Mouse (Mus musculus) intestine, embryonic 16.5 days (tissue): ENCODE results near the gene Sipa1l3. TPM values are rescaled to one million over a fixed set of nuclear protein-coding genes. Genes with fewer than 3 reads are reported as not detected.

Source experiments
- ATAC-seq: fragments of 200-750 bp; cut with Nextera tagmentation; 2 replicates; pipeline ENCODE4 v1.8.0; 2017; ENCODE audit warnings: moderate TSS enrichment, moderate library complexity
- H3K27ac ChIP-seq: fragments of 300-500 bp; sonication (generic); 2 replicates; pipeline ENCODE4 v1.5.1; 2014; ENCODE audit warnings: mild to moderate bottlenecking, low read length
- H3K27me3 ChIP-seq: fragments of 300-500 bp; sonication (generic); replicated peaks from 2 replicates; pipeline ENCODE4 v1.6.1; 2014; ENCODE audit warnings: low read length, control low read depth, mixed read lengths; ENCODE audit not compliant: control insufficient read depth, insufficient read depth
- H3K36me3 ChIP-seq: fragments of 300-500 bp; sonication (generic); 2 replicates; pipeline ENCODE4 v1.6.1; 2014; ENCODE audit warnings: low read length, control low read depth; ENCODE audit not compliant: control insufficient read depth, insufficient read depth
- H3K4me1 ChIP-seq: fragments of 300-500 bp; sonication (generic); 2 replicates; pipeline ENCODE4 v1.6.1; 2014; ENCODE audit warnings: low read length, control low read depth, mixed read lengths; ENCODE audit not compliant: control insufficient read depth, insufficient read depth
- H3K4me2 ChIP-seq: fragments of 300-500 bp; sonication (generic); 2 replicates; pipeline ENCODE4 v1.6.1; 2014; ENCODE audit warnings: low read depth, low read length, control low read depth
- H3K4me3 ChIP-seq: fragments of 300-500 bp; sonication (generic); 2 replicates; pipeline ENCODE4 v1.5.1; 2014; ENCODE audit warnings: mild to moderate bottlenecking, low read length
- H3K9ac ChIP-seq: fragments of 300-500 bp; sonication (generic); 2 replicates; pipeline ENCODE4 v1.6.1; 2014; ENCODE audit warnings: low read depth, low read length
- H3K9me3 ChIP-seq: fragments of 300-500 bp; sonication (generic); 2 replicates; pipeline ENCODE4 v1.6.1; 2016; ENCODE audit warnings: low read length, control low read depth; ENCODE audit not compliant: control insufficient read depth
- WGBS: fragments of 180-500 bp; shearing (Covaris S2); extraction: QIAGEN DNeasy Blood & Tissue Kit; methylation state at CpG from one replicate; pipeline ENCODE4 v1.1.7; 2014; 5-methylcytosine and 5-hydroxymethylcytosine counted together
- polyA plus RNA-seq: library from polyadenylated mRNA; unstranded; fragments of >200 nt; fragmentation: Nextera tagmentation; extraction: Ambion mirVana; gene quantifications from 2 replicates; pipeline ENCODE4 v1.2.1, GENCODE M21; 2015

The Sipa1l3 gene
- polyA plus RNA-seq, 1 experiment from 2014 or later: 24.1 TPM

DNA sequence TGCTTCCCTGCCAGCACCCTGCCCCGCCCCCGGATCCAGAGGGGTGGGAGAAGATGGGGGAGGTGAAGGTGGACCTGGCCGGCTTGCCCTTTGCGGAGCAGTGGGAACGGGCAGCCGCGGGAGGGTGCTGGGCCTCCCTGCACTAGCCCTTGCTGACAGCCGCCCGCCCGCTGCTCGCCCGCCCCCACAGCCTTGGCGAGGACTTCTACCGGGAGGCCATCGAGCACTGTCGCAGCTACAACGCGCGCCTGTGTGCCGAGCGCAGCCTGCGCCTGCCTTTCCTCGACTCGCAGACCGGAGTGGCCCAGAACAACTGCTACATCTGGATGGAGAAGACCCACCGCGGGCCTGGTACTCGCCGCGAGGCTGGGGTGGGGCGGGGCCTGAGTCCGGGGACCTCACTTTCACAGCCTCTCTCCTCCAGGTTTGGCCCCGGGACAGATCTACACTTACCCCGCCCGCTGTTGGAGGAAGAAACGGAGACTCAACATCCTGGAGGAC is 209.2 kb downstream of the Sipa1l3 start:
- Histone ChIP-seq H3K4me2 (peak overlapping the region; percentile 89), H3K4me1 (peaks cover 34% of the 10 kb centered on the region), H3K36me3 (no peaks in the 10 kb centered on the region), H3K27me3 (peaks cover 19% of the 10 kb centered on the region), H3K4me3 (peak overlapping the region; percentile 53), H3K9me3 (no peaks in the 10 kb centered on the region), H3K27ac (peak overlapping the region; percentile 35), H3K9ac (peak overlapping the region; percentile 70)
- WGBS: under 1% methylated on average over 36 of the region's 36 CpGs
- ATAC-seq: peak; percentile 20

DNA sequence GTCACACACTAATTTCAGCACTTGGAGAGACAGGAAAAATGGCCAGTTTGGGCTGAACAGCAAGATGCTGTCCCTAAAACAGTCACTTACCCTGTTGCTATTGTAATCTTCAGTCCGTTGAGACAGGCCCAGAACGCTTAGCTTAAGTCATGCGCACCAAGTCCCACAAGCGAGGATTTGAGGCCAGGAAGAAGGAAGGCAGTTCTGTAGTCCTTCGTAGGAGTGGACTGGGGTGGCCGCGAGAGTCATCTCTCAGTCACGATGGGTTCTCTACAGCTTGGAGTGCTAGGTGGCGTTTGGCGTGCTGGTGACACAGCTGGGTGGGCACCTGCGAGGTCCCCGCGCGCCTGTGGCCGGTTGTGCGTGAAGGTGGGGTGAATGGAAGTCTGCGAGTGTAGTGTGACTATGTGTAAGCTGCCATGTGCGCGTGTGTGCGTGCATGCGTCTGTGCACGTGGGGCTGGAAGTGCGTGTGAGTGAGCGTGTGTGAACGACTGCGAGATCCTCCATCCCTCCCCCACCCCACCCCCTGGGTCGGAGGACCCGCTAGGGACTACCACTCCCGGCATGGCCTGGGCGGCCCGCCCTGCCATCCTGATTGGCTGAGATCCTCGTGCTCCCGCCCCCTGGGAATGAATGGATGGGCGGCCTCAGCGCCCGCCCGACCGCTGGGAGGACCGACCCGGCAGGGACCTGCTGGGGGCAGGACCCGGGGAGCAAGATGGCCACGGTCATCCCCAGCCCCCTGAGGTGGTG is 210.9 kb downstream of the Sipa1l3 start:
- H3K4me2 ChIP-seq: peak overlapping the region; percentile 96
- ATAC-seq: peak; percentile 82
- H3K9me3 ChIP-seq: no peaks in the 10 kb centered on the region
- WGBS: 3% methylated on average over 42 of the region's 42 CpGs
- peak overlapping the region; percentile 69 for H3K9ac ChIP-seq
- H3K4me1 ChIP-seq: peaks cover 38% of the 10 kb centered on the region
- H3K27ac ChIP-seq: no peak overlapping the region
- peaks cover 25% of the 10 kb centered on the region for H3K27me3 ChIP-seq
- H3K36me3 ChIP-seq: no peaks in the 10 kb centered on the region
- H3K4me3 ChIP-seq: peak overlapping the region; percentile 73

DNA sequence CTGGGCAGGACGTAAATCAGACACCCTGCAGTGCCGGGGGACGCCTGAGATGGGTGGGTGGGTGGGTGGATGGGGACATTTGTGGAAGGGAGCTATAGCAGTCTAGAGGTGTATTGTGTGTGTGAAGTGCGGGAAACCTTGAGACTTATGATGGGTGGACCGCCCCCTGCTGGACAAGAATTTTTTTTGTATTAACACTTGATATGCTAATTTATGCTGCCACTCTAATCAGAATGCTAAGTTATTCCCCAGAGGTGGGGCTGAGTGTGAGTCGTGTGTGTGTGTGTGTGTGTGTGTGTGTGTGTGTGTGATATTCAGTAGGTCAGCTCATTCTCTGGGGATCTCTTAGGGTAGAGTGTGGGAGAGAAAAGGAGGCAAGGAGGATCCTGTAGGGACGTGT is 211.8 kb downstream of the Sipa1l3 start:
- Histone ChIP-seq H3K36me3 (no peaks in the 10 kb centered on the region), H3K9ac (no peak overlapping the region), H3K4me3 (no peak overlapping the region), H3K4me2 (no peak overlapping the region), H3K27ac (no peak overlapping the region), H3K4me1 (peaks cover 38% of the 10 kb centered on the region), H3K9me3 (no peaks in the 10 kb centered on the region), H3K27me3 (peaks cover 25% of the 10 kb centered on the region)
- 35% methylated on average over 7 of the region's 7 CpGs for WGBS
- ATAC-seq: no peak

DNA sequence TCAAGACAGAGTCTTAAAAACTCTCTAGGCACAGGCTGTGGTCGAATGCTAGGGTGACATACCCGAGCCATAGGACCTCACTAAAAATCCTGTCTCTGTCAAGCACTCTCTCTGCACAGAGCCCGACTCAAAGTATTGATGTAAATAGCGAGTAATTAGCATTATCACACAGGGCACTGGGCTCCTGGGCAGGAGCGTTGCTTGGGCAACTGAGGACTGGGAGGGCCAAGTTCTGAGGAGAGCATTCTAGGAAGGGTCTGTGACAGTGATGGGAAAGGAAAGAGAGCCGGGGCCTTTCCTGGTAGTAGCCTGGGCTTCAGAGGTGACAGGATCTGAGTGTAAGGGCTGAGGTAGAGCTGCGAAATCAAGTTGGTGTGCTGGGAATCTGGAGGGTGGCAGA is 212.3 kb downstream of the Sipa1l3 start:
- ATAC-seq: no peak
- Histone ChIP-seq H3K9ac (no peak overlapping the region), H3K36me3 (no peaks in the 10 kb centered on the region), H3K4me1 (peaks cover 36% of the 10 kb centered on the region), H3K4me3 (no peak overlapping the region), H3K9me3 (no peaks in the 10 kb centered on the region), H3K4me2 (no peak overlapping the region), H3K27me3 (peaks cover 25% of the 10 kb centered on the region), H3K27ac (no peak overlapping the region)
- 63% methylated on average over 7 of the region's 7 CpGs for WGBS

DNA sequence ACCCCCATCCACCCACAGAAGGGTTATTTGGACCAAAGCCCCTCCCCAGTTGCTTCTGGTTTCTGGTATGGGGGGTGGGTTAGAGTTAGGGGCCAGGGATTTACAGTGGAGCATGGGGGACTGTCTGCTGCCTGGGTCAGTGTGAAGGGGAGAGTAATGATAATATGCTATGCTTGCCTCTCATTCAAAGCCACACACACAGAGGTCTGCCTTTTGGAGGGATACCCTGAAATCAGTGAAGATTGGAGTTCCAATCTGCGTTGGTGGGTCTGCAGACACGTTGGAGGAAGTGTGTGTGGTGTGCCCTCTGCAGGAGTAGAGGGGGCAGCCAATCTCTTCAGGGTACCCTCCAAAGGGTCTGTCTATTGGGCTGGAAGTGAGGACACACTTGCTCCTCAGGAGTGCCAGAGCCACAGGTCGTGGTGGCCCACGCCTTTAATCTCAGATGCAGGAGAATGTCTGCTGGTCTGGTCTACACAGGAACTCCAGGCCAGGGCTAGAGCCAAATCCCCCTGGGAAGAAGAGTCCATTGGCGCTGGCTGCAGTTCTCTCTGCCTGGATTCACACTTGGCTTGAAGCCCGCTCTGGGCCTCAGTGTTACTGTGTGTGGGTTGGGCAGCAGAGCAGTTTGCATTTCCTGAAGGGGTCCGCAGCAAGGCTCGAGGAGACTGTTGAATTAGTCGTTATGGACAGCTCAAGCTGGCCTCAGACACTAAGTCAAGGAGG is 213.0 kb downstream of the Sipa1l3 start:
- Histone ChIP-seq H3K9me3 (no peaks in the 10 kb centered on the region), H3K9ac (peak overlapping the region; percentile 64), H3K4me2 (peak overlapping the region; percentile 93), H3K4me3 (peak overlapping the region; percentile 57), H3K27me3 (peaks cover 25% of the 10 kb centered on the region), H3K27ac (no peak overlapping the region), H3K36me3 (no peaks in the 10 kb centered on the region), H3K4me1 (peaks cover 36% of the 10 kb centered on the region)
- ATAC-seq: no peak
- WGBS: 46% methylated on average over 9 of the region's 9 CpGs

DNA sequence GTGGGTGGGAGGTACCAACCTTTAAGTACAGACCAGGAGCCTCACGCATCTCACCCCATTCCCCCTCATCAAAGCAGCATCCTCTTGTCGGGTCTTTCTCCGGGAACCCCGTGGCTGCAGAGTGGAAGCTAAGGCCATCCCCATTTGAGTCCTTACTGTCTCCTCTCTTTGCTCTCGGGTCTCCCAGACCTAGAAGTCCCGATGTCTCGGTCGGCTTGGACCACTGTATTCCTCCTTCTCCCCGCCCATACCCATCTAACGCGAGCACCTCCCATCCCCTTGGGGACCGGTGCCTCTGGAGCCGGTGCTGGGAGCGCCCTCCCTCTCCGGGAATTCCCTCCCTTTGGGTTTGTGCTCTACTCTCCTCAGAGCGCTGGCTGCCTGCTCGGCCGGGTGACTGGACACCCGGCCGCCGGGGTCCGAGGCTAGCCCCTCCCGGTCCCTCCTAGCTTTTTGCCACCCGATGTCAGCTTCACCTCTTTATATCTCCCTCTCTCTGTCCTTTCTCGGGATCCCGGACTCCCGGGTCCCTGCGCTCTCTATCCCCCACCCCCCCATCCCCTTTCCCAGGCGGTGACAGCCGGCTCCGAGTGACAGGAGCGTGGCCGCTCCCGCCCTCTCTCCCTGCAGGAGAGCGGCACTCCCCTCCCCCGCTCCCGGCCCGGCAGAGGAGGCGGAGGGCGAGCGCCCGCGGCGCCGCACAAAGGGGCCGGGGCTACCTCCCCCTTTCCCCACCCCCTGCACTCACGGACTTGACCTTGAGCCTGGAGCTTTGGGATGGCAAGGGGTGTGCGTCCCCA is 213.8 kb downstream of the Sipa1l3 start:
- Histone ChIP-seq H3K4me3 (peak overlapping the region; percentile 57), H3K4me2 (peak overlapping the region; percentile 93), H3K36me3 (no peaks in the 10 kb centered on the region), H3K4me1 (peaks cover 34% of the 10 kb centered on the region), H3K27me3 (peaks cover 25% of the 10 kb centered on the region), H3K27ac (no peak overlapping the region), H3K9ac (peak overlapping the region; percentile 64), H3K9me3 (no peaks in the 10 kb centered on the region)
- no peak for ATAC-seq
- 1% methylated on average over 48 of the region's 48 CpGs for WGBS

DNA sequence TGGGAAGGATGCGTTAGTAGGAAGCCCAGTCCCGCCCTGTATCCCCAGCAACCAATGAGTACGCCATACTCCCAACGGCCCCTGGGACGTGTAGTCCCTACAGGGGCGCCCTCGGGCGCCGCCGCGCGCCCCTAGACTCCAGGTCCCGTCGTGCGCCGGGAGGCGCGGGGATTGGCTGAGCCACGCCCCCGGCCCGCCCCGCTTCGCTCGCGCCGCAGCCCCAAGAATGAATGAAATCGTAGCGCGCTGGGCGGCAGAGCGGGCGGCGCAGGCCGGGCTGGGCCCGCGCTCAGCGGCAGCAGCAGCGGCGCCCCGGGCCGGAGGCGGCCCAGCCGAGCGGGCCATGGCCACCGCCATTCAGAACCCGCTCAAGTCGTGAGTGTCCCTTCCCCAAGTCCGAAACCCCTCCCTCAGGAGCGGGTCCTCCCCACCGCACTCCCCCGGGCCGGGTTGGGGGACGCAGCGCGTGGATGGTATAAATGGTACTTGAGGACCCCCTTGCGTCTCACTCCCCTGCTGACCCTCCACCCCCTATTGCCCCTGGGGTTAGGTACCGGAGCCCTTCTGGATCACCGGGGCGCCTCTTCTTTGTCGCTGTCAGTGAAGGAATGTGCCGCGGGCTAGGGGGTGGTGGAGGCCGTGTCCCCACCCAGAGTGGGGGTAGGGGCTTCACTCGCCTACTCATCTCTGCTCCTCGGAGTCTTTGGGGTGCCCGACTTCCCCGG is 214.5 kb downstream of the Sipa1l3 start, which contains the start of gene Dpf1:
TSS of gene Dpf1 (plus strand) at position 214 of the 725 bp plus-strand sequence.
- peak within 1 kb of the TSS; percentile 64 for H3K9ac ChIP-seq
- peaks cover 25% of the 10 kb centered on the region for H3K27me3 ChIP-seq
- under 1% methylated on average over 64 of the region's 67 CpGs for WGBS
- peak within 1 kb of the TSS; percentile 93 for H3K4me2 ChIP-seq
- H3K36me3 ChIP-seq: no peaks in the 10 kb centered on the region
- peaks cover 27% of the 10 kb centered on the region for H3K4me1 ChIP-seq
- H3K4me3 ChIP-seq: peak within 1 kb of the TSS; percentile 57
- ATAC-seq: peak; percentile 81
- H3K27ac ChIP-seq: no peak within 1 kb of the TSS
- H3K9me3 ChIP-seq: no peaks in the 10 kb centered on the region

DNA sequence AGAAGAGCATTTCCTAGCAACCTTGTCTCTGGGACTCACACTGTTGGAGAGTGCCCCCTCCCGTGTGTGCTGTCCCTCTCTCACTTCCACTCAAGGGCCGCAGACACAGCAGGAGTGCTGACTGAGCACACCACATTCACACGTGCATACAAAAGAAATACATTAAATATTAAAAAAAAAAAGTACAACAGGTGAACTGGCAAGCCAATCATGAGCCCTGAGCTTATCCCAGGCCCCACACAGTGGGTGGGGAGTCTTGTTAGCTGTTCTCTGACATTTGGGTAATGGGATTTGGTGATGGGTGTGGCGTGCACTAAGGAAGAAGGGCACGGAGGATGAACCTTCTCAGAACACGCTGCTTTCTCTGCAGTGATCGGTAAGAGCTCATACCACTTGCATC is 215.8 kb downstream of the Sipa1l3 start:
- Histone ChIP-seq H3K4me3 (no peak overlapping the region), H3K4me2 (no peak overlapping the region), H3K9ac (no peak overlapping the region), H3K9me3 (no peaks in the 10 kb centered on the region), H3K27ac (no peak overlapping the region), H3K4me1 (peaks cover 21% of the 10 kb centered on the region), H3K27me3 (peaks cover 25% of the 10 kb centered on the region), H3K36me3 (no peaks in the 10 kb centered on the region)
- ATAC-seq: no peak
- WGBS: 63% methylated on average over 7 of the region's 7 CpGs
